Mouse (Mus musculus): ENCODE data around the gene Dock9. TPM values are rescaled to one million over a fixed set of nuclear protein-coding genes. Genes with fewer than 3 reads are reported as not detected.

The Dock9 gene
- polyA plus RNA-seq, 1 experiment from 2014 or later = 4.2 TPM

- H3K9ac ChIP-seq (ENCODE audit: low read length) = no peak overlapping the region
- no peak overlapping the region for H3K27ac ChIP-seq (ENCODE audit: low read depth, low read length)
- no peak for DNase-seq (ENCODE audit: low spot score, missing footprints)
- no peaks in the 10 kb centered on the region for H3K9me3 ChIP-seq (ENCODE audit: control insufficient read depth, low read length)
- H3K36me3 ChIP-seq (ENCODE audit: control insufficient read depth, insufficient read depth, low read length) = no peaks in the 10 kb centered on the region
- WGBS = 88% methylated on average over 14 of the region's 14 CpGs
- ATAC-seq (ENCODE audit: low FRiP score) = no peak
- H3K27me3 ChIP-seq (ENCODE audit: control insufficient read depth, insufficient read depth, low read length) = no peaks in the 10 kb centered on the region
- no peak overlapping the region for H3K4me2 ChIP-seq
- no peak overlapping the region for H3K4me3 ChIP-seq (ENCODE audit: low read depth, low read length)
- H3K4me1 ChIP-seq (ENCODE audit: control insufficient read depth, insufficient read depth, low read length) = no peaks in the 10 kb centered on the region; the same call in 1 of the 2 replicates
Measured at GRCm38 (mm10) chr14:121545551-121546331, 251.9 kb downstream of the Dock9 start.

- ATAC-seq (ENCODE audit: low FRiP score) (no peak), DNase-seq (ENCODE audit: low spot score, missing footprints) (no peak)
- WGBS = 88% methylated on average over 7 of the region's 7 CpGs
- Histone ChIP-seq H3K27me3 (ENCODE audit: control insufficient read depth, insufficient read depth, low read length) (no peaks in the 10 kb centered on the region), H3K9ac (ENCODE audit: low read length) (no peak overlapping the region), H3K9me3 (ENCODE audit: control insufficient read depth, low read length) (no peaks in the 10 kb centered on the region), H3K36me3 (ENCODE audit: control insufficient read depth, insufficient read depth, low read length) (no peaks in the 10 kb centered on the region), H3K4me3 (ENCODE audit: low read depth, low read length) (no peak overlapping the region), H3K4me1 (ENCODE audit: control insufficient read depth, insufficient read depth, low read length) (no peaks in the 10 kb centered on the region), H3K4me2 (no peak overlapping the region), H3K27ac (ENCODE audit: low read depth, low read length) (no peak overlapping the region)
Measured at GRCm38 (mm10) chr14:121541262-121541661, 256.4 kb downstream of the Dock9 start.

- Histone ChIP-seq H3K4me1 (ENCODE audit: control insufficient read depth, insufficient read depth, low read length) (no peaks in the 10 kb centered on the region), H3K9me3 (ENCODE audit: control insufficient read depth, low read length) (no peaks in the 10 kb centered on the region), H3K4me2 (no peak overlapping the region), H3K4me3 (ENCODE audit: low read depth, low read length) (no peak overlapping the region), H3K36me3 (ENCODE audit: control insufficient read depth, insufficient read depth, low read length) (no peaks in the 10 kb centered on the region), H3K9ac (ENCODE audit: low read length) (no peak overlapping the region), H3K27me3 (ENCODE audit: control insufficient read depth, insufficient read depth, low read length) (no peaks in the 10 kb centered on the region), H3K27ac (ENCODE audit: low read depth, low read length) (no peak overlapping the region)
- ATAC-seq (ENCODE audit: low FRiP score) (no peak), DNase-seq (ENCODE audit: low spot score, missing footprints) (no peak)
- WGBS = 83% methylated on average over 3 of the region's 3 CpGs
Measured at GRCm38 (mm10) chr14:121534501-121534900, 263.1 kb downstream of the Dock9 start.

- H3K4me2 ChIP-seq = no peak overlapping the region
- 88% methylated on average over 9 of the region's 9 CpGs for WGBS
- no peak for DNase-seq (ENCODE audit: low spot score, missing footprints)
- H3K9ac ChIP-seq (ENCODE audit: low read length) = no peak overlapping the region
- no peak for ATAC-seq (ENCODE audit: low FRiP score)
- no peak overlapping the region for H3K4me3 ChIP-seq (ENCODE audit: low read depth, low read length)
- no peaks in the 10 kb centered on the region for H3K36me3 ChIP-seq (ENCODE audit: control insufficient read depth, insufficient read depth, low read length)
- H3K9me3 ChIP-seq (ENCODE audit: control insufficient read depth, low read length) = no peaks in the 10 kb centered on the region
- no peaks in the 10 kb centered on the region for H3K4me1 ChIP-seq (ENCODE audit: control insufficient read depth, insufficient read depth, low read length)
- no peaks in the 10 kb centered on the region for H3K27me3 ChIP-seq (ENCODE audit: control insufficient read depth, insufficient read depth, low read length)
- H3K27ac ChIP-seq (ENCODE audit: low read depth, low read length) = no peak overlapping the region
Measured at GRCm38 (mm10) chr14:121530853-121531252, 266.8 kb downstream of the Dock9 start.

GRCm38 (mm10) chr14:121527883-121528282 is 269.8 kb downstream of the Dock9 start:
- no peak overlapping the region for H3K9ac ChIP-seq (ENCODE audit: low read length)
- DNase-seq (ENCODE audit: low spot score, missing footprints) (no peak), ATAC-seq (ENCODE audit: low FRiP score) (no peak)
- H3K9me3 ChIP-seq (ENCODE audit: control insufficient read depth, low read length) = no peaks in the 10 kb centered on the region
- H3K4me3 ChIP-seq (ENCODE audit: low read depth, low read length) = no peak overlapping the region
- no peak overlapping the region for H3K27ac ChIP-seq (ENCODE audit: low read depth, low read length)
- no peaks in the 10 kb centered on the region for H3K36me3 ChIP-seq (ENCODE audit: control insufficient read depth, insufficient read depth, low read length)
- H3K4me1 ChIP-seq (ENCODE audit: control insufficient read depth, insufficient read depth, low read length) = no peaks in the 10 kb centered on the region
- H3K4me2 ChIP-seq = no peak overlapping the region
- H3K27me3 ChIP-seq (ENCODE audit: control insufficient read depth, insufficient read depth, low read length) = no peaks in the 10 kb centered on the region
- 86% methylated on average over 3 of the region's 3 CpGs for WGBS

- no peak overlapping the region for H3K4me3 ChIP-seq (ENCODE audit: low read depth, low read length)
- ATAC-seq (ENCODE audit: low FRiP score) (no peak), DNase-seq (ENCODE audit: low spot score, missing footprints) (no peak)
- 73% methylated on average over 1 of the region's 1 CpGs for WGBS
- H3K36me3 ChIP-seq (ENCODE audit: control insufficient read depth, insufficient read depth, low read length) = no peaks in the 10 kb centered on the region
- no peak overlapping the region for H3K4me2 ChIP-seq
- no peak overlapping the region for H3K27ac ChIP-seq (ENCODE audit: low read depth, low read length)
- H3K9me3 ChIP-seq (ENCODE audit: control insufficient read depth, low read length) = no peaks in the 10 kb centered on the region
- H3K9ac ChIP-seq (ENCODE audit: low read length) = no peak overlapping the region
- no peaks in the 10 kb centered on the region for H3K27me3 ChIP-seq (ENCODE audit: control insufficient read depth, insufficient read depth, low read length)
- H3K4me1 ChIP-seq (ENCODE audit: control insufficient read depth, insufficient read depth, low read length) = no peaks in the 10 kb centered on the region
Measured at GRCm38 (mm10) chr14:121527201-121527600, 270.4 kb downstream of the Dock9 start.

- H3K9me3 ChIP-seq (ENCODE audit: control insufficient read depth, low read length) = no peaks in the 10 kb centered on the region
- no peak for ATAC-seq (ENCODE audit: low FRiP score)
- no peak for DNase-seq (ENCODE audit: low spot score, missing footprints)
- H3K36me3 ChIP-seq (ENCODE audit: control insufficient read depth, insufficient read depth, low read length) = no peaks in the 10 kb centered on the region
- no peak overlapping the region for H3K9ac ChIP-seq (ENCODE audit: low read length)
- H3K4me1 ChIP-seq (ENCODE audit: control insufficient read depth, insufficient read depth, low read length) = no peaks in the 10 kb centered on the region
- H3K27ac ChIP-seq (ENCODE audit: low read depth, low read length) = no peak overlapping the region
- WGBS = 91% methylated on average over 4 of the region's 4 CpGs
- H3K27me3 ChIP-seq (ENCODE audit: control insufficient read depth, insufficient read depth, low read length) = no peaks in the 10 kb centered on the region
- H3K4me3 ChIP-seq (ENCODE audit: low read depth, low read length) = no peak overlapping the region
- H3K4me2 ChIP-seq = no peak overlapping the region
Measured at GRCm38 (mm10) chr14:121521709-121522108, 275.9 kb downstream of the Dock9 start.

- Histone ChIP-seq H3K9ac (ENCODE audit: low read length) (no peak overlapping the region), H3K4me3 (ENCODE audit: low read depth, low read length) (no peak overlapping the region), H3K27me3 (ENCODE audit: control insufficient read depth, insufficient read depth, low read length) (no peaks in the 10 kb centered on the region), H3K36me3 (ENCODE audit: control insufficient read depth, insufficient read depth, low read length) (no peaks in the 10 kb centered on the region), H3K27ac (ENCODE audit: low read depth, low read length) (no peak overlapping the region), H3K4me1 (ENCODE audit: control insufficient read depth, insufficient read depth, low read length) (no peaks in the 10 kb centered on the region), H3K9me3 (ENCODE audit: control insufficient read depth, low read length) (no peaks in the 10 kb centered on the region), H3K4me2 (no peak overlapping the region)
- WGBS = 91% methylated on average over 5 of the region's 5 CpGs
- no peak for DNase-seq (ENCODE audit: low spot score, missing footprints)
- ATAC-seq (ENCODE audit: low FRiP score) = no peak
Measured at GRCm38 (mm10) chr14:121516881-121517280, 280.8 kb downstream of the Dock9 start.

- Histone ChIP-seq H3K4me2 (no peak overlapping the region), H3K36me3 (ENCODE audit: control insufficient read depth, insufficient read depth, low read length) (no peaks in the 10 kb centered on the region), H3K27me3 (ENCODE audit: control insufficient read depth, insufficient read depth, low read length) (peaks cover 22% of the 10 kb centered on the region), H3K9me3 (ENCODE audit: control insufficient read depth, low read length) (no peaks in the 10 kb centered on the region), H3K27ac (ENCODE audit: low read depth, low read length) (no peak overlapping the region), H3K9ac (ENCODE audit: low read length) (no peak overlapping the region), H3K4me3 (ENCODE audit: low read depth, low read length) (no peak overlapping the region), H3K4me1 (ENCODE audit: control insufficient read depth, insufficient read depth, low read length) (peaks cover 6% of the 10 kb centered on the region)
- no peak for ATAC-seq (ENCODE audit: low FRiP score)
- WGBS = 74% methylated on average over 2 of the region's 2 CpGs
- peak; percentile 47 for DNase-seq (ENCODE audit: low spot score, missing footprints)
Measured at GRCm38 (mm10) chr14:121508929-121509328, 288.7 kb downstream of the Dock9 start.
